Mouse (Mus musculus) intestine, embryonic 16.5 days (tissue): Measurements from ENCODE around the gene Slc38a2. TPM values are rescaled to one million over a fixed set of nuclear protein-coding genes. Genes with fewer than 3 reads are reported as not detected.

Experiments used
- ATAC-seq: fragments of 200-750 bp; cut with Nextera tagmentation; 2 replicates; pipeline ENCODE4 v1.8.0; 2017; ENCODE audit warnings: moderate TSS enrichment, moderate library complexity
- H3K27ac ChIP-seq: fragments of 300-500 bp; sonication (generic); 2 replicates; pipeline ENCODE4 v1.5.1; 2014; ENCODE audit warnings: mild to moderate bottlenecking, low read length
- H3K27me3 ChIP-seq: fragments of 300-500 bp; sonication (generic); replicated peaks from 2 replicates; pipeline ENCODE4 v1.6.1; 2014; ENCODE audit warnings: low read length, control low read depth, mixed read lengths; ENCODE audit not compliant: control insufficient read depth, insufficient read depth
- H3K36me3 ChIP-seq: fragments of 300-500 bp; sonication (generic); 2 replicates; pipeline ENCODE4 v1.6.1; 2014; ENCODE audit warnings: low read length, control low read depth; ENCODE audit not compliant: control insufficient read depth, insufficient read depth
- H3K4me1 ChIP-seq: fragments of 300-500 bp; sonication (generic); 2 replicates; pipeline ENCODE4 v1.6.1; 2014; ENCODE audit warnings: low read length, control low read depth, mixed read lengths; ENCODE audit not compliant: control insufficient read depth, insufficient read depth
- H3K4me2 ChIP-seq: fragments of 300-500 bp; sonication (generic); 2 replicates; pipeline ENCODE4 v1.6.1; 2014; ENCODE audit warnings: low read depth, low read length, control low read depth
- H3K4me3 ChIP-seq: fragments of 300-500 bp; sonication (generic); 2 replicates; pipeline ENCODE4 v1.5.1; 2014; ENCODE audit warnings: mild to moderate bottlenecking, low read length
- H3K9ac ChIP-seq: fragments of 300-500 bp; sonication (generic); 2 replicates; pipeline ENCODE4 v1.6.1; 2014; ENCODE audit warnings: low read depth, low read length
- H3K9me3 ChIP-seq: fragments of 300-500 bp; sonication (generic); 2 replicates; pipeline ENCODE4 v1.6.1; 2016; ENCODE audit warnings: low read length, control low read depth; ENCODE audit not compliant: control insufficient read depth
- WGBS: fragments of 180-500 bp; shearing (Covaris S2); extraction: QIAGEN DNeasy Blood & Tissue Kit; methylation state at CpG from one replicate; pipeline ENCODE4 v1.1.7; 2014; 5-methylcytosine and 5-hydroxymethylcytosine counted together
- polyA plus RNA-seq: library from polyadenylated mRNA; unstranded; fragments of >200 nt; fragmentation: Nextera tagmentation; extraction: Ambion mirVana; gene quantifications from 2 replicates; pipeline ENCODE4 v1.2.1, GENCODE M21; 2015

Gene Slc38a2
- polyA plus RNA-seq, 1 experiment from 2014 or later = 74.2 TPM

DNA sequence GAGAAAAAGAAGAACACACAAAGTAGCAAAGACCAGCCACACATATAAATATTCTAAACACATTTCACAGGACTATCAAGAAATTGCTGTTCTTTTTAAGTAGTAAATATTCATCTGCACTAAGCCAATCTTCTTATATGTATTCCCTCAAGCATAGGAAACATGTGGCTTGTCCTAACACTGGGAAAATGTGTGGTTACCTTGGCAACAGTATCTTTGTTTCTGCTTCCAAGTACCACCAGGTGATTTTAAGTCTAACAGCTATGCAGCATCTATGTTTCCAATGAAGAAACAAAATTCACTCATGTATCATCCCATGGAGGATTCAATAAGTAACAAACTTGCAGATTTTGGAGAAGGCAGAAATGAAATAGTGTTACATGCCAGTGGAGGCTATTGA lies 25.0 kb upstream of the Slc38a2 start:
- H3K9me3 ChIP-seq = no peaks in the 10 kb centered on the region
- no peak overlapping the region for H3K4me2 ChIP-seq
- H3K4me1 ChIP-seq = peaks cover 4% of the 10 kb centered on the region
- no peak for ATAC-seq
- H3K27me3 ChIP-seq = no peaks in the 10 kb centered on the region
- no peak overlapping the region for H3K4me3 ChIP-seq
- no peaks in the 10 kb centered on the region for H3K36me3 ChIP-seq
- no peak overlapping the region for H3K27ac ChIP-seq
- H3K9ac ChIP-seq = no peak overlapping the region

DNA sequence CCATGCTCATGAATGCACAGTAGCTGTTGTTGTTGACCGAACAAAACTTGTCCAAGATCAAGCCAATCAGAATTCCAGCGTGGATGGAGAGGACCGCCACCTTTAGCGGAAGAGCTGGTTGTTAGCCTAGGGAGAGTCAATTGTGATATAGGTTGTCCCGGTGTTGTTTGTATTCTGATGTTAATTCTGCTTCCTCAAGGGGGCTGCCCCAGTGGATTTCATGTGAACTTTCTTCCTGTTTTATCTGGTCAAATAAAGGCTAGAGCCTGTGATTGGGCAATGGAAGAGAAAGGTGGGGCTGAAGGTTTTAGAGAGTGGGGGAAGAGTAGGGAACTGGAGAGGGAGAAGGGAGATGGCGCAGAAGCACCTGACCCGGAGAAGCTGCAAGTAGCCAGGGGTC lies 22.7 kb upstream of the Slc38a2 start:
- Histone ChIP-seq H3K9ac (no peak overlapping the region), H3K4me2 (no peak overlapping the region), H3K27ac (no peak overlapping the region), H3K4me3 (no peak overlapping the region), H3K27me3 (no peaks in the 10 kb centered on the region), H3K36me3 (no peaks in the 10 kb centered on the region), H3K9me3 (no peaks in the 10 kb centered on the region), H3K4me1 (no peaks in the 10 kb centered on the region)
- 73% methylated on average over 7 of the region's 7 CpGs for WGBS
- no peak for ATAC-seq

- H3K27ac ChIP-seq = no peak overlapping the region
- no peaks in the 10 kb centered on the region for H3K4me1 ChIP-seq
- no peaks in the 10 kb centered on the region for H3K27me3 ChIP-seq
- H3K9ac ChIP-seq = no peak overlapping the region
- no peak overlapping the region for H3K4me2 ChIP-seq
- no peak for ATAC-seq
- no peaks in the 10 kb centered on the region for H3K9me3 ChIP-seq
- H3K4me3 ChIP-seq = no peak overlapping the region
- H3K36me3 ChIP-seq = no peaks in the 10 kb centered on the region
- 82% methylated on average over 6 of the region's 6 CpGs for WGBS
Observed at GRCm38 (mm10) chr15:96720146-96720545, 20.6 kb upstream of the Slc38a2 start.

DNA sequence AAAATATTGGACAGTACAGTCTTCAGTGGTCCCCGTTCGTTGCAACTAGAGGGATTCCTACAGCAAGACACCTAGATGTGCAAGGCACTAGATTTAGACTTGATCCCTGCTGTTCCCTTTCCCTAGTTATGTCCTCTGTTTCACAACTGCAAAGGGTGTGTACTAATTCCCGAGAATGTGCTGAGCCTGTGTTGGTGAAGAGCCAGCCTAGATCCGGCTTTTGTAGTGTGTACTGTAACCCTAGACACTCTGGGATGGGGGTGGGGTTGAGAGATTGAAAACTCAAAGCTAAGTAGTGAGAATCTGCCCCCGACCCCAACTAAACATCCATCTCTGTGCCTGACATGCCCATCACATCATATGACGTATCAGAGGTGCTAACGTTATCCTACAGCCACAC lies 18.9 kb upstream of the Slc38a2 start:
- no peak overlapping the region for H3K4me2 ChIP-seq
- WGBS = 78% methylated on average over 7 of the region's 7 CpGs
- H3K27ac ChIP-seq = no peak overlapping the region
- no peak for ATAC-seq
- H3K9ac ChIP-seq = no peak overlapping the region
- no peaks in the 10 kb centered on the region for H3K36me3 ChIP-seq
- no peak overlapping the region for H3K4me3 ChIP-seq
- H3K9me3 ChIP-seq = no peaks in the 10 kb centered on the region
- no peaks in the 10 kb centered on the region for H3K27me3 ChIP-seq
- no peaks in the 10 kb centered on the region for H3K4me1 ChIP-seq

- WGBS = 76% methylated on average over 3 of the region's 3 CpGs
- H3K36me3 ChIP-seq = no peaks in the 10 kb centered on the region
- no peak overlapping the region for H3K27ac ChIP-seq
- no peak overlapping the region for H3K4me3 ChIP-seq
- ATAC-seq = no peak
- H3K9me3 ChIP-seq = no peaks in the 10 kb centered on the region
- no peak overlapping the region for H3K9ac ChIP-seq
- H3K4me2 ChIP-seq = no peak overlapping the region
- no peaks in the 10 kb centered on the region for H3K27me3 ChIP-seq
- H3K4me1 ChIP-seq = no peaks in the 10 kb centered on the region
Observed at GRCm38 (mm10) chr15:96717181-96717580, 17.7 kb upstream of the Slc38a2 start.

- Histone ChIP-seq H3K27ac (no peak overlapping the region), H3K4me1 (no peaks in the 10 kb centered on the region), H3K9me3 (no peaks in the 10 kb centered on the region), H3K4me3 (no peak overlapping the region), H3K27me3 (no peaks in the 10 kb centered on the region), H3K36me3 (no peaks in the 10 kb centered on the region), H3K9ac (no peak overlapping the region), H3K4me2 (no peak overlapping the region)
- no peak for ATAC-seq
- WGBS = 82% methylated on average over 4 of the region's 4 CpGs
Observed at GRCm38 (mm10) chr15:96716371-96716770, 16.8 kb upstream of the Slc38a2 start.

GRCm38 (mm10) chr15:96715692-96716080 lies 16.2 kb upstream of the Slc38a2 start:
- Histone ChIP-seq H3K27me3 (no peaks in the 10 kb centered on the region), H3K4me2 (no peak overlapping the region), H3K4me3 (no peak overlapping the region), H3K4me1 (peaks cover 3% of the 10 kb centered on the region), H3K36me3 (no peaks in the 10 kb centered on the region), H3K9me3 (no peaks in the 10 kb centered on the region), H3K9ac (no peak overlapping the region), H3K27ac (no peak overlapping the region)
- ATAC-seq = no peak
- WGBS = 87% methylated on average over 7 of the region's 7 CpGs

DNA sequence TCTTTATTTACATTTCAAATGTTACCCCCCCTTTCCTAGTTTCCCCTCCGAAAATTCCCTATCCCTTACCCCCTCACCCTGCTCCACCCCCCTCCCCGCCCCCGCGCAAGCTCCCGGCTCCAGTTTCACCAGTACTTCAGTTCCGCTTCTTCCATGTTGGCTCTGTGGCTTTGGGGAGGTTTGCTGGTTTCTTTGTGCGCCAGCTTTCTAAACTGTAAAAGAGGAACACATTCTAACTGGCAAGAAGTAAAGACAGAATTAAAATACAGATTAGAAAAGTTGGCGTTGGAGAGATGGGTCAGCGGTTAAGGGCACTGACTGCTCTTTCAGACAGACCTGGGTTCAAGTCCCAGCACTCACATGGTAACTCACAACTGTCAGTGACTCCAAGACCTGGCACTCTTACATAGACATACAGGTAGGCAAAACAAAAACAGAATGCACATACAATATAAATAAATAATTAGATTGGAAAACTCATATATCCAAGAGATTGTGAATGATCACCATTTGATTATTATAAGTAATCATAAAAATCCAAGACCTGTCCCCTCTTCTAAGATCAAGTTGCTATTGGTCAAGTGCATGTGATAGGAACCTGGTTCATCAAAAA lies 15.7 kb upstream of the Slc38a2 start:
- H3K4me3 ChIP-seq = no peak overlapping the region
- no peaks in the 10 kb centered on the region for H3K36me3 ChIP-seq
- 85% methylated on average over 9 of the region's 9 CpGs for WGBS
- no peak overlapping the region for H3K4me2 ChIP-seq
- no peak overlapping the region for H3K9ac ChIP-seq
- H3K27ac ChIP-seq = no peak overlapping the region
- peaks cover 4% of the 10 kb centered on the region for H3K4me1 ChIP-seq
- H3K9me3 ChIP-seq = no peaks in the 10 kb centered on the region
- no peak for ATAC-seq
- no peaks in the 10 kb centered on the region for H3K27me3 ChIP-seq

GRCm38 (mm10) chr15:96714676-96715016 lies 15.1 kb upstream of the Slc38a2 start:
- Histone ChIP-seq H3K36me3 (no peaks in the 10 kb centered on the region), H3K4me3 (no peak overlapping the region), H3K9me3 (no peaks in the 10 kb centered on the region), H3K4me2 (no peak overlapping the region), H3K27me3 (no peaks in the 10 kb centered on the region), H3K27ac (no peak overlapping the region), H3K4me1 (peaks cover 4% of the 10 kb centered on the region), H3K9ac (no peak overlapping the region)
- WGBS = 89% methylated on average over 3 of the region's 3 CpGs
- no peak for ATAC-seq
